In the genomic region with DNA sequence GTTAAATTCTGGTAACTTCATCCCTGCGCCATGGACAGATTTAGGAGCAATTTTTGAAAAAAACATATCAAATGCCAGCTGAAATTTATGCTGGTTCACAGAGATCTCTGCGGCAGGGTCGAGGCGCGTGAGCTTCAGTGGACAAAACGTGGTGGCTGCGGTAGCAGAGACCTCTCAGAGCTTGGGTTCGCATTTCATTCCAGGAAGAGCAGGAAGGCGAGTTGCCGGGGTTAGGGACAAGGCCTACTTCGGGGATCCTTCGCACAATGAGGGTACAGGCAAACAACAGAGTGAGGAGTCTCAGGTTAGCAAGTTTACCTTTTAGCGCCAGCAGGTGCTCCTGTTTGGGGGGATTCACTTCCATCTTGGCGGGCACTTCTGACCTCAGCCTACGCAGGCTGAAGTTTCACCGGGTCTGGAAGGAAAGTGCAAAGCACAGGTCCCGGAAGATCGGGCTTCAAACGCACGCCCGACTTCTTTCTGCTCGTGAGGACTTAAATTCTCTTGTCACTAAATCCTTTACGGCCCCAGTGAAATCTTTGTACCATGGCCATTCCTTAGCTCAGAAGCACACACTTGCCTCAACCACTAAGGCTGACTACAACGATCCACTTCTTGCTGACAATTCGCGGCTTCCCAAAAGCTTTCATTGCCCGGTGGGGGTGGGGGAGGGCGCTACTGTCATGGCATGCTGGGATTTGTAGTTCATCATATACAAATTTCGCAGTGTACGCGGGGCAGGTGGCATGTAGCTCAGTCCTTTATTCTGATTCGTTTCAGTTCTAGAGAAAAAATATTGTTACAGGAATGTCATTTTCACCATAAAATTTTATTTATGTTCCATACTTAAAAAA, we compare ENCODE assay signal across 7 mouse cellular contexts. TPM values are rescaled to one million over a fixed set of nuclear protein-coding genes. Genes with fewer than 3 reads are reported as not detected.
DNase-seq lines count a peak whose midpoint lies in the region; ATAC-seq and TF ChIP-seq lines count a peak whose summit lies in the region.

A gene (minus strand): TSS at position 674 of the 854 bp plus-strand sequence.

- H3K27me3 ChIP-seq in E14TG2a.4 (ENCODE audit: insufficient read depth, low read length): no peaks in the 10 kb centered on the region
- no peaks in the 10 kb centered on the region for H3K27me3 ChIP-seq in kidney, embryonic 16.5 days (ENCODE audit: insufficient read depth, low read length)
- no peaks in the 10 kb centered on the region for H3K27me3 ChIP-seq in liver, adult 2 months (ENCODE audit: control insufficient read depth, insufficient read depth, low read length)

- peak; percentile 95 for DNase-seq in Muller cell, postnatal 12 days (ENCODE audit: inconsistent ontology term)
- DNase-seq in embryo, embryonic 9.5 days (ENCODE audit: extremely low spot score): peak; percentile 88
- no peak for DNase-seq in heart, adult 8-10 months (ENCODE audit: low spot score)
- DNase-seq in liver, adult 2 months (ENCODE audit: extremely low read depth, low read depth, low spot score): no peak

- peak within 1 kb of the TSS; percentile 94 for H3K9ac ChIP-seq in kidney, embryonic 16.5 days (replicated peaks; ENCODE audit: low read length)
- peak within 1 kb of the TSS; percentile 90 for H3K9ac ChIP-seq in liver, adult 2 months (ENCODE audit: low read depth, low read length)

- no peak for TF ChIP-seq POLR2A in liver, adult 2 months (IDR thresholded peaks at IDR 0.05; ENCODE audit: extremely low read depth, insufficient read depth, low read length)
- TF ChIP-seq POLR2A in olfactory bulb, adult 2 months (IDR thresholded peaks at IDR 0.05; ENCODE audit: insufficient read depth, low read depth, low read length): no peak

- H3K36me3 ChIP-seq in E14TG2a.4 (ENCODE audit: insufficient read depth, low read length): peaks cover 36% of the 10 kb centered on the region
- 0 out of 2 replicates have a peak, but pooled peaks cover 4% of the 10 kb centered on the region for H3K36me3 ChIP-seq in kidney, embryonic 16.5 days (ENCODE audit: insufficient read depth, low read length)
- H3K36me3 ChIP-seq in liver, adult 2 months (ENCODE audit: control insufficient read depth, insufficient read depth, low read length): peaks cover 11% of the 10 kb centered on the region; the same call in 1 of the 2 replicates

- peaks cover 36% of the 10 kb centered on the region for H3K4me1 ChIP-seq in E14TG2a.4 (replicated peaks; ENCODE audit: low read depth, low read length)
- H3K4me1 ChIP-seq in kidney, embryonic 16.5 days (ENCODE audit: insufficient read depth, low read length): peaks cover 11% of the 10 kb centered on the region
- H3K4me1 ChIP-seq in liver, adult 2 months (ENCODE audit: control insufficient read depth, insufficient read depth, low read length): peaks cover 11% of the 10 kb centered on the region; the same call in 1 of the 2 replicates
- H3K4me1 ChIP-seq in olfactory bulb, adult 2 months (ENCODE audit: control insufficient read depth, insufficient read depth, low read length): peaks cover 3% of the 10 kb centered on the region; the same call in 1 of the 2 replicates

- H3K4me3 ChIP-seq in E14TG2a.4 (replicated peaks; ENCODE audit: low read length): peak within 1 kb of the TSS; percentile 93
- H3K4me3 ChIP-seq in kidney, embryonic 16.5 days (ENCODE audit: low read length): peak within 1 kb of the TSS; percentile 97
- peak within 1 kb of the TSS; percentile 96 for H3K4me3 ChIP-seq in liver, adult 2 months (ENCODE audit: insufficient read depth, low read depth, low read length)
- H3K4me3 ChIP-seq in olfactory bulb, adult 2 months (ENCODE audit: insufficient read depth, low read depth, low read length): peak within 1 kb of the TSS; percentile 97

- peak; percentile 91 for ATAC-seq in kidney, embryonic 16.5 days (ENCODE audit: low FRiP score, low TSS enrichment)

- peak within 1 kb of the TSS; percentile 71 for H3K4me2 ChIP-seq in kidney, embryonic 16.5 days (replicated peaks; ENCODE audit: low read depth, low read length)

- TF ChIP-seq CTCF in E14TG2a.4 (conservative IDR thresholded peaks at IDR 0.05; ENCODE audit: low read length): no peak
- no peak for TF ChIP-seq CTCF in liver, adult 2 months (IDR thresholded peaks at IDR 0.05; ENCODE audit: low read depth, low read length)
- no peak for TF ChIP-seq CTCF in olfactory bulb, adult 2 months (IDR thresholded peaks at IDR 0.05; ENCODE audit: insufficient read depth, low read depth, low read length)

- peaks cover 10% of the 10 kb centered on the region; the same call in 1 of the 2 replicates for H3K79me2 ChIP-seq in liver, adult 2 months (ENCODE audit: control insufficient read depth, insufficient read depth, low read length)

- no peaks in the 10 kb centered on the region for H3K9me3 ChIP-seq in E14TG2a.4 (ENCODE audit: low read length)
- H3K9me3 ChIP-seq in kidney, embryonic 16.5 days (ENCODE audit: low read length): no peaks in the 10 kb centered on the region

- WGBS in kidney, embryonic 16.5 days: under 1% methylated on average over 32 of the region's 32 CpGs
- under 1% methylated on average over 32 of the region's 32 CpGs for WGBS in liver, adult 2 months
- WGBS in olfactory bulb, adult 2 months: under 1% methylated on average over 32 of the region's 32 CpGs

- peak within 1 kb of the TSS; percentile 84 for H3K27ac ChIP-seq in kidney, embryonic 16.5 days (ENCODE audit: low read length)
- H3K27ac ChIP-seq in liver, adult 2 months (replicated peaks; ENCODE audit: insufficient read depth, low read depth, low read length): peak within 1 kb of the TSS; percentile 77
- H3K27ac ChIP-seq in olfactory bulb, adult 2 months (ENCODE audit: insufficient read depth, low read depth, low read length): peak within 1 kb of the TSS; percentile 68

RNA-seq across cellular contexts. Expression of the gene that starts here (rescaled TPM):
- total RNA-seq in heart, adult 8-10 months (2022): 10 to 100 TPM; 31.9 to 35.7 (median 33.3) TPM
- polyA plus RNA-seq in kidney, embryonic 16.5 days (2015; fragmentation: Nextera tagmentation; extraction: Ambion mirVana): 60.5 and 62.7 TPM in 2 replicates
- total RNA-seq in liver, adult 2 months (2014; rRNA removed): 23.6 and 26.3 TPM in 2 replicates
- 4.6 and 6.3 TPM in 2 replicates for polyA plus RNA-seq in liver, adult 2 months (2012; rRNA removed)
- polyA plus RNA-seq in olfactory bulb, adult 2 months (2012; ENCODE audit: insufficient read depth, insufficient read length, low replicate concordance, missing spikeins): not detected in 2 replicates

Comparison
In these comparisons a context has a peak if more than half of its experiments do, and no peak if none do; other contexts are left out.
1. DNase-seq: peak in Muller cell, postnatal 12 days (single experiment) and embryo, embryonic 9.5 days (single experiment); none in heart, adult 8-10 months (single experiment) and liver, adult 2 months (single experiment).
2. Peak in every context shown above with its lines, with median percentiles within 50 percentile points of each other: H3K4me3 ChIP-seq and H3K27ac ChIP-seq.